Mouse (Mus musculus): ENCODE data around the gene Rnd2.

- TF ChIP-seq EP300 (IDR thresholded peaks at IDR 0.05) (no peak), CTCF (IDR thresholded peaks at IDR 0.05) (no peak)
Observed at GRCm38 (mm10) chr11:101462141-101462540, 2.7 kb upstream of the Rnd2 start.

Measured in lung, postnatal 0 days (tissue).